Mouse (Mus musculus) CH12.LX (cell line): ENCODE data around the gene Lin52.

ENCODE experiments used
- CHD1 ChIP-seq: IDR thresholded peaks from 2 replicates; pipeline ENCODE4 v1.6.1; 2012; ENCODE audit warnings: low read depth, low read length, improper control_type of control experiment, inconsistent platforms
- CTCF ChIP-seq, 2 experiments: IDR thresholded peaks in 1 of 2; conservative IDR thresholded peaks in 1 of 2; 2 replicates each; pipeline ENCODE4 v1.5.1; 2011 to 2012; ENCODE audit warnings: low read depth in 2 of 2, low read length in 2 of 2, improper control_type of control experiment in 1 of 2, inconsistent platforms in 1 of 2, mild to moderate bottlenecking in 1 of 2, moderate library complexity in 1 of 2
- EP300 ChIP-seq: IDR thresholded peaks from 2 replicates; pipeline ENCODE4 v1.6.1; 2011; ENCODE audit warnings: low read length, improper control_type of control experiment
- GABPA ChIP-seq: IDR thresholded peaks from 2 replicates; pipeline ENCODE4 v1.6.1; 2012; ENCODE audit warnings: low read depth, low read length, improper control_type of control experiment, inconsistent platforms; ENCODE audit not compliant: insufficient replicate concordance
- MAFK ChIP-seq: IDR thresholded peaks from 2 replicates; pipeline ENCODE4 v1.6.1; 2011; ENCODE audit warnings: low read length, improper control_type of control experiment; ENCODE audit not compliant: insufficient replicate concordance
- MAX ChIP-seq: IDR thresholded peaks from 2 replicates; pipeline ENCODE4 v1.6.1; 2011; ENCODE audit warnings: low read length, improper control_type of control experiment
- MXI1 ChIP-seq: IDR thresholded peaks from 2 replicates; pipeline ENCODE4 v1.6.1; 2011; ENCODE audit warnings: mild to moderate bottlenecking, low read depth, low read length, improper control_type of control experiment
- MYC ChIP-seq: IDR thresholded peaks from 2 replicates; pipeline ENCODE4 v1.6.1; 2011; ENCODE audit warnings: low read depth, mild to moderate bottlenecking, improper control_type of control experiment, low read length
- NRF1 ChIP-seq: IDR thresholded peaks from 2 replicates; pipeline ENCODE4 v1.6.1; 2014; ENCODE audit warnings: low read depth, mild to moderate bottlenecking, inconsistent platforms, low read length, improper control_type of control experiment, moderate library complexity
- PAX5 ChIP-seq: IDR thresholded peaks from 2 replicates; pipeline ENCODE4 v1.6.1; 2012; ENCODE audit warnings: low read length, inconsistent platforms, mixed read lengths
- POLR2A ChIP-seq: IDR thresholded peaks from 2 replicates; pipeline ENCODE4 v1.6.1; 2011; ENCODE audit warnings: low read depth, mild to moderate bottlenecking, improper control_type of control experiment, low read length
- USF1 ChIP-seq: IDR thresholded peaks from 2 replicates; pipeline ENCODE4 v1.6.1; 2014; ENCODE audit warnings: low read depth, mild to moderate bottlenecking, inconsistent platforms, low read length, improper control_type of control experiment

DNA sequence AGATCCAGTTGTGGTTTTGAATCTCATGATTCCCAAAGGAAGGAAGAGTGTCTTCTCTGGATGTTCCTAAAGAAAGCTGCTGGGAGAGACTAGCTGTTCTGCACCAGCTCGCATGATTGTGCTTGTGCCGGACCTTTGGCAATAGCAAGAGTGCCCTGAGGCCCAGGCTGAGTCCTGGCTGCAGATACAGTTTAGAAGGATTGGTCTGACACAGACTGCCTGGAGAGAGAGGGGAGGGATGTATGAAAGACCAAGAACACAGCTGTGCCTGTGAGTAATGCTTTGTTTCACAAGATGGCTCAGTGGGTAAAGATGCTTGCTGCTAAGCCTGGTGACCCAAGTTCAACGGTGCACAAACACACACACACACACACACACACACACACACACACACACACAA is 11.6 kb downstream of the Lin52 start:
- no peak for TF ChIP-seq MYC
- TF ChIP-seq USF1 = no peak
- TF ChIP-seq PAX5 = no peak
- TF ChIP-seq MAX = no peak
- TF ChIP-seq POLR2A = no peak
- TF ChIP-seq MAFK = no peak
- TF ChIP-seq CTCF (conservative IDR thresholded peaks at IDR 0.05 in 1 of 2, IDR thresholded peaks at IDR 0.05 in 1 of 2; ENCODE audit: low read depth in 2 of 2, low read length in 2 of 2) = no peak
- TF ChIP-seq GABPA = no peak
- TF ChIP-seq NRF1 = no peak
- TF ChIP-seq EP300 = no peak
- no peak for TF ChIP-seq CHD1
- no peak for TF ChIP-seq MXI1
